Mouse (Mus musculus): ENCODE results near the gene Nos1ap.

The Nos1ap gene

GRCm38 (mm10) chr1:170273252-170273651 lies 316.4 kb downstream of the Nos1ap start:
- no peak for DNase-seq

- no peak for DNase-seq
These were observed 319.0 kb downstream of the Nos1ap start for GRCm38 (mm10) chr1:170270696-170271095.

GRCm38 (mm10) chr1:170270281-170270680 lies 319.4 kb downstream of the Nos1ap start:
- DNase-seq: no peak

GRCm38 (mm10) chr1:170255560-170255910 lies 334.1 kb downstream of the Nos1ap start:
- DNase-seq: peak; percentile 87 to 91

GRCm38 (mm10) chr1:170254893-170255559 lies 334.6 kb downstream of the Nos1ap start:
- no peak for DNase-seq
